Mouse (Mus musculus) kidney, adult 11 months (tissue): ENCODE measurements around the gene Sipa1l3.

Experiments
- DNase-seq: peaks from one replicate; pipeline ENCODE4 v3.0.0; 2022

The Sipa1l3 gene

GRCm38 (mm10) chr7:29301127-29301566, 217.3 kb downstream of the Sipa1l3 start:
- DNase-seq: no peak

GRCm38 (mm10) chr7:29296998-29297397, 221.4 kb downstream of the Sipa1l3 start:
- peak; percentile 67 for DNase-seq

GRCm38 (mm10) chr7:29295861-29296647, 222.4 kb downstream of the Sipa1l3 start:
- DNase-seq: no peak

DNA sequence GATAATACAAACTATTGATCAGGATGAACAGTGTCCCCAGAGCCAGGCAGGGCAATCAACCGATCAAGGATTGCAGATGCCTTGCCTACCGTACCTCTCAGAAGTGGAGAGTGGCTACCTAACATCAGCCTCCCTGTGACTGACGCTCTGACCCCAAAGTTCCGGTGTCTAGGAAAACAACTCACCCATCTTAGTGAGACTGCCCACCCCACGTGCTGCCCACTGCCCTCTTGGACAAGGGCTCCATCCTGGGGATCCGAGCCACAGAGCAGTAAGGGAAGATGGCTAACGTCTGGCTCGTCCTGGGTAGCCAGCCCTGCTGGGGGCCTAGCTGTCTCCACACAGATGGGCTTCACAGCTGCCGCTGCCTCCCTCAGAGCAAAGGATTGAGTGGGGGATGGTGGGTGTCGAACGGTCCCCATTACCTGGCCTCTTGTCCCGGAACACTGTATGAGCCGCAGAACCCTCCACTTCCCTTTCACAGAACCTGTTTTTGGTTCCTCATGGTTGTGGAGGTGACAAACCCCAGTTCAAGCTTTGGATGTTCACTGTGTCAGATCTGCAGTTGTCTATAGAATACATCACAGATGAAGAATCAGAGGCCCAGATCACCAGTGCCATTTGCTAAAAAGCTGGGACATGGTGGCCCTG, 224.2 kb downstream of the Sipa1l3 start:
- DNase-seq: no peak

GRCm38 (mm10) chr7:29293131-29294065, 225.0 kb downstream of the Sipa1l3 start:
- DNase-seq: peak; percentile 47

DNA sequence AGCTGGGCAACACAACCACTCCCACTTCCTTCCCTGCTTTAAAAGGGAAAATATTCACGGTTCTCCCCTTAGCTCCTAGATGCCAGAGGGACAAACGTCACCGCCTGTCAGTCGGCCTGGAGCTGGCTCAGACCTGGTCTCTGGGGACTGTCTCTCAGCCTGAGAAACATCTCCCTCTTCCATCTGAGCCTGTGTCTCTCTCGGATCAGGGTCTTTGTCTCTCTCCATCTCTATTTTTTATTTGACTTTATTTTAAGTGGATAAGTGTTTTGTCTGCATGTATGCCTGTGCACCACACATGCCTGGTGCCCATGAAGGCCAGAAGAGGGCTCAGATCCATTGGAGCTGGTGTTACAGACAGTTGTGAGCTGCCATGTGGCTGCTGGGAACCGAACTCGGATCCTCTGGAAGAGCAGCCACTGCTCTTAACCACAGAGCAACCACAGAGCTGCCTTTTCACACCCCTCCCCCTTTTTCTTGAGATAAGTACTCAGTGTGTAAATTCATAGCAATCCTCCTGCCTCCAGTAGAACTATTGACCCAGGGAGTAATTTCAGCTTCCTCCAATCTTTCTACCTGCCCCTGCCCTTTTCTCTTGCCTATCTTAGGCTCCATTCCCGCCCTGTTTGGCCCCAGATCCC, 225.9 kb downstream of the Sipa1l3 start:
- DNase-seq: no peak

GRCm38 (mm10) chr7:29291616-29292457, 226.6 kb downstream of the Sipa1l3 start:
- no peak for DNase-seq

DNA sequence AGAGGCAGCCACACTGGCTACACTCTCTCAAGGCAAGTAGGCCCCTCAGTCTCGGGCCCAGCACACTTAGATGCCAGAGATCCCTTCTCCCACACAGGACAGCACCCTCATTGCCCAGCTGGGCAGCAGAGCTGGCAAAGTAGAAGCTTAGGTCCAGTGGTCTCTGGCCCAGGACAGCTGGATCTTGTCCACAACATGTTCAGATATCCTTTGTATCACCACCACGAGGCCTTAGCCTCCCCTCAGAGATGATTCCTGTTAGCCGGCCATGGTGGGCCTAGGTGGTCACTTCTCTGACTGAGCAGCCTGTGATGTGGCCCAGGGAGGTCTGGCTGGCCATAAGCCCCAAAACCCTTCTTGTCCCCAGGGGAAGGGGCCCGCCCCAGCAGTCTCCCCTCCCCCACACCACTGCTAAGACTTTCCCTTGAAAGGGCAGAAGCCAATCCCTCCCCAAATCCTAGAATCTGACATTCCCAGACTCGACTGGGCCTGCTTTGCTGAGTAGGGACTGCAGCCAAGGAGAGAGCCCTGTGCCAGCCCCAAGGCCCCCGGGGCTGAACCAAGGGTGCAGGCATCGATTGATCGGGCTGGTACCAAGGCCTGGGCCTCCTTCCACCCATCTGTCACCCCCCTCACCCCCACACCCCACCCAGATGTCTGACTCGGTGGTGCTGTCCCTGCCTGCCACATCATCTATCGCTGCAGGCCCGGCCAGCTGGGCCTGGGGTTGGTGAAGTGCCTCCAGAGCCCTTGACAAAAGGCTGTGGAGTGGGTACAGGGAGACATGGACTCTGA, 227.6 kb downstream of the Sipa1l3 start:
- no peak for DNase-seq

GRCm38 (mm10) chr7:29289856-29290255, 228.6 kb downstream of the Sipa1l3 start:
- no peak for DNase-seq

DNA sequence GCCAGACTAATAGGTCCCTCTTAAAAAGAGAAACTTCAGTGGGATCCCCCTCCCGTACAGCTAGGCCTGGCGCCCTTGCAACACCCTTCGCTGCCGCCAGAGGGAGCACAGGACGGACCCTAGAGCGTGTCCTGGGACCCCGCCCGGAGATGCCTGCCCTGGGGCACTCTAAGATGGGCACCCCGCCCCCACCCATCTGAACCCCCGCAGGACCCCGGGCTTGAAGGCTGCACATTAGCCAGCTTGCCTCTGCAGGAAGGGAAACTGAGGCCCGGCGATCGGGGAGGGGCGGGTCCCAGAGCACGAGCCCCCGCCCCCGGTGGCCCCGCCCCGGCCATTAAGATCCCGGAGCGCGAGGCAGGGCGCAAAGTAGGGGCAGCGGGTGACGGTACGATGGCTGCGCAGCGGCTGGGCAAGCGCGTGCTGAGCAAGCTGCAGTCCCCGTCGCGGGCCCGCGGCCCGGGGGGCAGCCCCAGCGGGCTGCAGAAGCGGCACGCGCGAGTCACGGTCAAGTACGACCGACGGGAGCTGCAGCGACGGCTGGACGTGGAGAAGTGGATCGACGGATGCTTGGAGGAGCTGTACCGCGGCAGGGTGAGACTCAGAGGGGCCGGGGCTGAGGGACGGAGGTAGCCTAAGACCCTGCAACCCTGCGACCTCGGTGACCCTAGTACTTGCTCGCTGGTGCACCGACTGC, 229.4 kb downstream of the Sipa1l3 start, which contains the start of gene Ppp1r14a:
Gene Ppp1r14a (plus strand): TSS at position 367 of the 697 bp plus-strand sequence.
- DNase-seq: no peak

DNA sequence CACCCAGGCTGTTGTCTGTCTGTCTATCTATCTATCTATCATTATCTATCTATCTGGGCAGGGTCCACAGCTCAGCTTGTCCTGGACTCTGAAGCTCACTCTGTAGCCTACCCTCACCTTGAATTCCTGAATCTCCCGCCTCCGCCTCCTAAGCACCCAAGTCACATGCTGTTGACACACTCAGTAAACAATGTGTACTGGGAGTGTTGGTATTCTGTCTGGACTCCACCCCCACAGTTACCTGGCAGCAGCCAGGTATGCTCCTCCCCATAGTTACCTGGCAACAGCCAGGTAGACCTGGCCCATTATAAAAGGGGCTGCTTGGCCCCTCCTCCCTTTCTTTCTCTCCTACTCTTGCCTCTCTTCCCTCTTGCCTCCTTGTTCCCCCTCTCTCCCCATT, 230.4 kb downstream of the Sipa1l3 start:
- DNase-seq: peak; percentile 52

DNA sequence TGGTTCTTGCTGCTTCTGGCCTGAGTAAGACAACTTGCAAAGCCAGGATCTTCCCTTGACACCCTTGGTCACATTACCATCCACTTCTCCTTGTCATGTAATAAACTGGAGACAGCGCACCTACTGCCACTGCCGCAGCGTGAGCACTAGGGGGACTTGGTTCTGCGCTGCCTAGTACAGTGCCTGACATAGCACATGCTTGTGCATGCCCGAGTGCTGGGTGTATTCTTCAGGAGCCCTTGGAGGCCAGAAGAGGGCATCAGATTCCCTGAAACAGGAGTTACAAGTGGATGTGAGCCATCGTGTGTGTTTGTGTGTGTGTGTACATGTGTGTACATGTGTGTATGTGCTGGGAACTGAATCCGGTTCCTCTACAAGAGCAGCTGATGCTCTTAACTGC, 231.0 kb downstream of the Sipa1l3 start:
- DNase-seq: no peak

DNA sequence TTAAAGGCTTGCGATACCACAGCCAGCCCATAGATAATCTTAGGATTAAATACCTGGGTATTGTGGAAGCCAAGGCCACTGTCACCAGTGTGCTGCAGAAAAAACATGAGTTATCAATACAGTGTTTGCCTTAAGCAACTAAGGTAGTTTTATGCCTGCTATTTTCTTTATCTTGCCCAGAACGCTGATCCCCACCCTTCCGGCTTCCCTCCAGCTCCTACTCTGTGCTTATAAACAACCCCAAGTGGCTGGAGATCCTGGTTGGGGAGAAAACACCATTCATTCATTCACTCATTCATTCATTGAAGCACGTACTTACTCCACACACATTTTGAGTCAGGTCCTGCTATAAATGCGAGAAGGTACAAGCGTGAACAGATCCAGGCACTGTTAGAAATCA, 233.9 kb downstream of the Sipa1l3 start:
- no peak for DNase-seq

- DNase-seq: no peak
Measured at GRCm38 (mm10) chr7:29283876-29284275, 234.6 kb downstream of the Sipa1l3 start.

- no peak for DNase-seq
Measured at GRCm38 (mm10) chr7:29282074-29282554, 236.3 kb downstream of the Sipa1l3 start.

GRCm38 (mm10) chr7:29281201-29282073, 237.0 kb downstream of the Sipa1l3 start, which contains the start of gene Spint2:
Gene Spint2, minus strand, starts transcription at chr7:29281912.
- DNase-seq: peak; percentile 94

GRCm38 (mm10) chr7:29280801-29281200, 237.6 kb downstream of the Sipa1l3 start:
- DNase-seq: peak; percentile 40

DNA sequence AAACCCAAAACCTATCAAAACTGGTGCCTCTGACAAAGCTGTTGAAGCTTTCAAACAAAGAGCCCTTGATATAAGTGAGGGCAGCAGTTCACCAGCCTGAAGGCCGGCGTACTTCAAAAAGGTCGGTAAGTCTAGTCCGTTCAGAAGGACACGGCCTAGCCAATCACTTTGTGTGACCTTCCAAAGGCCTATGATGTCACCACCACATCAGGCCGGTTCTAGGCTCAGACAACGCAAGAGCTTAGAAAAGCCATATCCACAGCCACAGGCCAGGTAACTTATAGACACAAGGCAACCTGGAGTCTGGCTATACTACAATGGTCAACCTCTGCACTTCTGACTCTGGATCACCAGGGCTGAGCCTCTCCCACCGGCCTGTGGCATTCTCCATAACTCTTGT, 238.5 kb downstream of the Sipa1l3 start:
- DNase-seq: no peak

GRCm38 (mm10) chr7:29279261-29279660, 239.2 kb downstream of the Sipa1l3 start:
- no peak for DNase-seq
